Mouse (Mus musculus): ENCODE measurements around the gene Tfpi.
"Not testable (repeated sequence)": the region's sequence is repeated elsewhere in the genome, so short reads cannot be mapped to it uniquely, and the experiment has no call there.

Gene Tfpi

DNA sequence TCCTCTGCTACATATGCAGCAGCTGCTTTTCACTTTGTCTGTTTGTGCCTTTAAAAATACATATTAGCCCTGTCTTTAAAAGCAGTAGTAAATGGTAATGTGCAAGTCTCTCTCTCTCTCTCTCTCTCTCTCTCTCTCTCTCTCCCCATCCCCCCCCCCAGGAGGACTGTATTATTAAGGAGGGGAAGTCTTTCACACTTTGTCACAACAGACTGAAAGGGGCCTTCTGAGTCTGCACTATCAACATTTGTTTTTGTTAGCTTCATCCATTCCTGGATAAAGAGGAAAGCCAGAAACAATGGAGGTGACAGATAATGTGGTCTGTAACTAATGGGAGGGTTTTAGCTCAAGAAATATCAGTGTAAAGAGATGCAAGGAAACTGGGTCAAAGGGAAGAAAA is 87.5 kb downstream of the Tfpi start:
- DNase-seq (ENCODE audit: low read depth, low spot score) = no peak

GRCm38 (mm10) chr2:84388537-84388936 is 88.0 kb downstream of the Tfpi start:
- DNase-seq (ENCODE audit: low read depth, low spot score) = not testable (repeated sequence)

DNA sequence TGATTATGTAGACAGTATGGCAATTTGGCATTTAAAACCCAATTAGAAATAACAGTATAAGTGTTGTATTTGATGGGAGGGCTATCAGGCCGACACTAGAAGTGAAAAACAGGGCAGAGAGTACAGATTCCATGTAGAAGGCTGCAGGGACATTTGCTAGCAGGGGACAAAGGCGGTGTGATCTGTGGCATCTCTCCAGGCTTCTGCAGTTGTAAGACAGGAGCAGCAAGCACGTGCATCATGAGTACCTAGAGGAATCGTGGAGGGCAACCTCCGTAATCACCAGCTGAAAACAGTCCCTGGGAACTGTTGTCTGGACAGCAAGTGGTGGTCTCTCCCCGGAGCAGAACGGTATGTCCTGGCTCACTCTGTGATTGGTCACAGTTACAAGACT is 88.6 kb downstream of the Tfpi start:
- DNase-seq (ENCODE audit: low read depth, low spot score) = no peak

DNA sequence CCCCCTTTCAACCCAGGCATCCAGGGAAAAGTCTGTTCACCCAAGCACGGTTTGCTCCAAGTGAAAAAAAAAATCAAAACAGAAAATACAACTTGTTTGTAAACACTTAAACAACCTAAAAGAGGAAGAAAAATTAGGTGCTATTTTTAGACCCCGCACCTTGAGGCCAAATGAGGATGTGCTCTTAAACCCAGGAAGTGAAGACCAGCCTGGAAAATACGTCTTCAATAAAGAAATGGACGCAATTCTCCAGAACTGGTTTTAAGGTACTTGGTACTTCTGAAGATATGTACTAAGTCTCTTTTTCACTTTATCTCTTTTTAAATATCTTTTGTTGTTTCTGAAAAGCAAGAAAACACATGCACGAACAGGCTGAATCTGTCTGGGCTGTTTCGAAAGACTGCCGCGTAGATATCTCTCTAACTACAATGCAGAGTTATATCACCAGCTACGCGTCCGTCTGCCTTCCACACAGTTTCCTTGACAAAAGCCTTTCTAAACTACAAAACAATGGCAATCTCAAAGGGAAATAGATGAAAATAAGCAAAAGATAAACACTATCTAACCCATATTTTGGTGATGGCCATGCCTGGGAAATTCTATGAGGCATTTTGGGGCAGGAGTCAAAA is 89.1 kb downstream of the Tfpi start:
- DNase-seq (ENCODE audit: low read depth, low spot score) = no peak

GRCm38 (mm10) chr2:84386563-84387393 is 89.8 kb downstream of the Tfpi start:
- DNase-seq (ENCODE audit: low read depth, low spot score) = no peak

GRCm38 (mm10) chr2:84384911-84385693 is 91.5 kb downstream of the Tfpi start:
- no peak for DNase-seq (ENCODE audit: low read depth, low spot score)

- DNase-seq (ENCODE audit: low read depth, low spot score) = no peak
These were observed 92.7 kb downstream of the Tfpi start for GRCm38 (mm10) chr2:84383828-84384227.
